19 mouse cellular contexts compared by ENCODE assay signal in genomic region chr17:74508600-74508999, GRCm38 (mm10). TPM values are rescaled to one million over a fixed set of nuclear protein-coding genes. Genes with fewer than 3 reads are reported as not detected.
DNase-seq lines count a peak whose midpoint lies in the region; ATAC-seq and TF ChIP-seq lines count a peak whose summit lies in the region.
"Had no signal": no experiment of that assay in that cellular context is flagged by ENCODE, and none has a peak within 500 bp of the region (broad histone marks: within the 10 kb centered on the region; RNA-seq: fewer than 3 reads in every experiment).

No protein-coding gene starts in this region.

- dilution Hi-C loops in CH12.LX (cut with MboI; ENCODE audit: extremely low pct_ligation_motif_present, extremely low pct_unique_long_range_greater_than_20kb, low sequenced_read_pairs): no loop called here

- no peaks in the 10 kb centered on the region for H3K36me3 ChIP-seq in liver, embryonic 16.5 days (ENCODE audit: control insufficient read depth, insufficient read depth)
- no peaks in the 10 kb centered on the region for H3K36me3 ChIP-seq in CH12.LX (replicated peaks in 1 of 2; ENCODE audit: control insufficient read depth in 1 of 2, insufficient read depth in 1 of 2, low read length in 1 of 2)
- H3K36me3 ChIP-seq in heart, embryonic 11.5 days (ENCODE audit: control insufficient read depth, insufficient read depth, low read length): no peaks in the 10 kb centered on the region
- H3K36me3 ChIP-seq in forebrain, embryonic 11.5 days (ENCODE audit: control insufficient read depth, insufficient read depth, low read length): no peaks in the 10 kb centered on the region
- H3K36me3 ChIP-seq: forebrain, embryonic 10.5 days had no signal

- H3K9me3 ChIP-seq in liver, embryonic 16.5 days (replicated peaks; ENCODE audit: control insufficient read depth, low read length): no peaks in the 10 kb centered on the region
- no peaks in the 10 kb centered on the region for H3K9me3 ChIP-seq in CH12.LX (replicated peaks; ENCODE audit: low read length)
- no peaks in the 10 kb centered on the region for H3K9me3 ChIP-seq in heart, embryonic 11.5 days (replicated peaks; ENCODE audit: control insufficient read depth, low read length)
- no peaks in the 10 kb centered on the region for H3K9me3 ChIP-seq in forebrain, embryonic 11.5 days (ENCODE audit: control insufficient read depth, low read length)
- H3K9me3 ChIP-seq: forebrain, embryonic 10.5 days had no signal

- TF ChIP-seq EP300 in CH12.LX (IDR thresholded peaks at IDR 0.05; ENCODE audit: low read length): no peak

- no peak overlapping the region for H3K4me3 ChIP-seq in liver, embryonic 16.5 days (ENCODE audit: low read depth, low read length)
- peak overlapping the region in 1 of 3 experiments; percentile 12 for H3K4me3 ChIP-seq in CH12.LX (replicated peaks in 1 of 3; ENCODE audit: low read depth in 2 of 3, low read length in 2 of 3, poor library complexity in 1 of 3)
- H3K4me3 ChIP-seq in cortical plate, adult 2 months (ENCODE audit: insufficient read depth, low read length): no peak overlapping the region
- no peak overlapping the region for H3K4me3 ChIP-seq in heart, embryonic 11.5 days (ENCODE audit: low read depth, low read length)
- H3K4me3 ChIP-seq in forebrain, embryonic 11.5 days (ENCODE audit: low read depth, low read length): no peak overlapping the region
- H3K4me3 ChIP-seq: forebrain, embryonic 10.5 days; heart, adult 2 months; megakaryocyte, embryonic 14.5 days had no signal

- in situ Hi-C loops in CH12.LX (cut with MboI; ENCODE audit: low pct_ligation_motif_present, low pct_unique_long_range_greater_than_20kb, low sequenced_read_pairs): no loop called here

- TF ChIP-seq POLR2A in CH12.LX (IDR thresholded peaks at IDR 0.05; ENCODE audit: low read depth, low read length): peak; percentile 83
- TF ChIP-seq POLR2A in cortical plate, adult 2 months (IDR thresholded peaks at IDR 0.05; ENCODE audit: extremely low read depth, insufficient read depth, low read length): no peak

- H3K27ac ChIP-seq in liver, embryonic 16.5 days (ENCODE audit: low read length): no peak overlapping the region
- no peak overlapping the region for H3K27ac ChIP-seq in CH12.LX (ENCODE audit: insufficient read depth, low read depth)
- 0 out of 2 replicates have a peak overlapping the region, but pooled peaks have one; percentile 52 for H3K27ac ChIP-seq in cortical plate, adult 2 months (ENCODE audit: insufficient read depth, low read length)
- H3K27ac ChIP-seq in heart, embryonic 11.5 days (ENCODE audit: low read depth, low read length): no peak overlapping the region
- H3K27ac ChIP-seq in forebrain, embryonic 11.5 days (ENCODE audit: low read depth, low read length): no peak overlapping the region
- H3K27ac ChIP-seq: forebrain, embryonic 10.5 days had no signal

- no peak overlapping the region for H3K4me2 ChIP-seq in liver, embryonic 16.5 days (ENCODE audit: low read depth, low read length)
- peak overlapping the region; percentile 24 for H3K4me2 ChIP-seq in CH12.LX (ENCODE audit: insufficient read depth, low read depth, poor library complexity, severe bottlenecking)
- H3K4me2 ChIP-seq in heart, embryonic 11.5 days: no peak overlapping the region
- H3K4me2 ChIP-seq in forebrain, embryonic 11.5 days (ENCODE audit: low read depth, low read length, severe bottlenecking): no peak overlapping the region

- no peaks in the 10 kb centered on the region for H3K4me1 ChIP-seq in liver, embryonic 16.5 days (ENCODE audit: control insufficient read depth, low read depth, low read length)
- peaks cover 0 to 10% of the 10 kb centered on the region in 2 experiments; a peak in 2 of 4 replicates for H3K4me1 ChIP-seq in CH12.LX (ENCODE audit: control insufficient read depth in 1 of 2, insufficient read depth in 2 of 2)
- peaks cover 2% of the 10 kb centered on the region for H3K4me1 ChIP-seq in cortical plate, adult 2 months (ENCODE audit: control insufficient read depth, insufficient read depth, low read length)
- H3K4me1 ChIP-seq in heart, embryonic 11.5 days (ENCODE audit: control insufficient read depth, insufficient read depth, low read length): no peaks in the 10 kb centered on the region
- no peaks in the 10 kb centered on the region for H3K4me1 ChIP-seq in forebrain, embryonic 11.5 days (replicated peaks; ENCODE audit: control insufficient read depth, insufficient read depth, low read length)
- H3K4me1 ChIP-seq: forebrain, embryonic 10.5 days had no signal

- DNase-seq in liver (no peak), CH12.LX (ENCODE audit: extremely low read depth) (peak; percentile 58)
- no peak for DNase-seq in forebrain, embryonic 11.5 days (ENCODE audit: low spot score)
- DNase-seq: cerebellum, adult 18-20 months; cerebellum, postnatal 25 days; gastrocnemius, postnatal 10 days; heart, adult 2 months; kidney, adult 2 months; kidney, postnatal 10 days; left cerebral cortex, postnatal 4 days; retina, postnatal 1 day; thymus, postnatal 25 days had no signal

- 34% methylated on average over 3 of the region's 3 CpGs for WGBS in liver, embryonic 16.5 days (ENCODE audit: insufficient replicate concordance)
- 85% methylated on average over 3 of the region's 3 CpGs for WGBS in heart, embryonic 11.5 days (ENCODE audit: insufficient replicate concordance)
- 97% methylated on average over 3 of the region's 3 CpGs for WGBS in forebrain, embryonic 11.5 days

- H3K9ac ChIP-seq in liver, embryonic 16.5 days (ENCODE audit: low read depth, low read length): no peak overlapping the region
- H3K9ac ChIP-seq in CH12.LX (ENCODE audit: insufficient read depth, low read depth): peak overlapping the region; percentile 9; the same call in 1 of the 2 replicates
- no peak overlapping the region for H3K9ac ChIP-seq in heart, embryonic 11.5 days (ENCODE audit: low read depth, low read length)
- no peak overlapping the region for H3K9ac ChIP-seq in forebrain, embryonic 11.5 days (ENCODE audit: low read length)

- no peaks in the 10 kb centered on the region for H3K27me3 ChIP-seq in liver, embryonic 16.5 days (ENCODE audit: control insufficient read depth, insufficient read depth, low read depth, low read length)
- no peaks in the 10 kb centered on the region for H3K27me3 ChIP-seq in CH12.LX (replicated peaks)
- no peaks in the 10 kb centered on the region for H3K27me3 ChIP-seq in heart, embryonic 11.5 days (ENCODE audit: control insufficient read depth, insufficient read depth, low read length)
- H3K27me3 ChIP-seq in forebrain, embryonic 11.5 days (ENCODE audit: control insufficient read depth, insufficient read depth, low read length): no peaks in the 10 kb centered on the region
- H3K27me3 ChIP-seq: megakaryocyte, embryonic 14.5 days had no signal

- 0 out of 2 replicates have a peak, but pooled peaks have one; percentile 30 for ATAC-seq in liver, embryonic 16.5 days (ENCODE audit: low read depth)
- ATAC-seq in neutrophil, adult 5-6 weeks (ENCODE audit: extremely low read depth, insufficient number of reproducible peaks, low FRiP score, poor library complexity, severe bottlenecking): 0 out of 2 replicates have a peak, but pooled peaks have one; percentile 19
- ATAC-seq in heart, embryonic 11.5 days (replicated peaks; ENCODE audit: insufficient number of reproducible peaks, low FRiP score, low TSS enrichment): no peak
- ATAC-seq in forebrain, embryonic 11.5 days (replicated peaks; ENCODE audit: low FRiP score): no peak
- ATAC-seq: inflammation-experienced regulatory T-cells, adult 6 months had no signal

- no peak for TF ChIP-seq CTCF in CH12.LX (conservative IDR thresholded peaks at IDR 0.05 in 1 of 2, IDR thresholded peaks at IDR 0.05 in 1 of 2; ENCODE audit: low read depth in 2 of 2, low read length in 2 of 2)
- TF ChIP-seq CTCF in cortical plate, adult 2 months (IDR thresholded peaks at IDR 0.05; ENCODE audit: extremely low read depth, insufficient read depth, low read length): no peak

- TF ChIP-seq RAD21 in CH12.LX (IDR thresholded peaks at IDR 0.05; ENCODE audit: low read depth, low read length): no peak

- no peaks in the 10 kb centered on the region for H3K79me2 ChIP-seq in CH12.LX (replicated peaks; ENCODE audit: control insufficient read depth, extremely low read depth, insufficient read depth, poor library complexity, severe bottlenecking)

TF ChIP-seq in CH12.LX, 34 proteins besides CTCF, POLR2A, EP300 and RAD21 (continues in another document):
- TF ChIP-seq ELF1 (IDR thresholded peaks at IDR 0.05; ENCODE audit: low read depth, low read length) (0 out of 2 replicates have a peak, but pooled peaks have one; percentile 25), IRF4 (IDR thresholded peaks at IDR 0.05; ENCODE audit: low read depth, low read length) (no peak), TBP (conservative IDR thresholded peaks at IDR 0.05; ENCODE audit: low read depth, low read length) (peak; percentile 92)

RNA-seq across cellular contexts. Expression of gene Yipf4, which starts 19.3 kb away (rescaled TPM):
- polyA plus RNA-seq in liver, embryonic 16.5 days (2015; fragmentation: Nextera tagmentation; extraction: Ambion mirVana): 72.0 and 72.5 TPM in 2 replicates
- total RNA-seq in CH12.LX (2012; rRNA removed) (28.9 and 32.9 TPM in 2 replicates), CH12.LX (2014; rRNA removed) (77.7 and 81.3 TPM in 2 replicates)
- polyA plus RNA-seq in CH12.LX (2012; ENCODE audit: insufficient read length, low read depth): 41.6 and 42.8 TPM in 2 replicates
- 38.8 and 46.7 TPM in 2 replicates for polyA plus RNA-seq in cortical plate, adult 2 months (2012; rRNA removed)
- total RNA-seq in neutrophil, adult 5-6 weeks (2017): 66.0 and 73.4 TPM in 2 replicates
- 43.2 and 52.2 TPM in 2 replicates for polyA plus RNA-seq in heart, embryonic 11.5 days (2014; fragmentation: Nextera tagmentation; extraction: Ambion mirVana)
- polyA plus RNA-seq in forebrain, embryonic 11.5 days (2014; fragmentation: Nextera tagmentation; extraction: Ambion mirVana): 43.9 and 51.8 TPM in 2 replicates

RNA-seq across cellular contexts. Expression of gene Birc6, which starts 19.5 kb away (rescaled TPM):
- polyA plus RNA-seq in liver, embryonic 16.5 days (2015; fragmentation: Nextera tagmentation; extraction: Ambion mirVana): 24.4 and 28.5 TPM in 2 replicates
- total RNA-seq in CH12.LX (2012; rRNA removed): 57.2 and 65.6 TPM in 2 replicates
- 45.3 and 55.5 TPM in 2 replicates for total RNA-seq in CH12.LX (2014; rRNA removed)
- 61.3 and 78.7 TPM in 2 replicates for polyA plus RNA-seq in CH12.LX (2012; ENCODE audit: insufficient read length, low read depth)
- polyA plus RNA-seq in cortical plate, adult 2 months (2012; rRNA removed): 96.1 and 98.6 TPM in 2 replicates
- 231 and 241 TPM in 2 replicates for total RNA-seq in neutrophil, adult 5-6 weeks (2017)
- polyA plus RNA-seq in heart, embryonic 11.5 days (2014; fragmentation: Nextera tagmentation; extraction: Ambion mirVana): 70.4 and 84.8 TPM in 2 replicates
- polyA plus RNA-seq in forebrain, embryonic 11.5 days (2014; fragmentation: Nextera tagmentation; extraction: Ambion mirVana): 79.2 and 94.7 TPM in 2 replicates

RNA-seq across cellular contexts. Expression of gene Nlrc4, which starts 49.7 kb away (rescaled TPM):
- polyA plus RNA-seq in liver, embryonic 16.5 days (2015; fragmentation: Nextera tagmentation; extraction: Ambion mirVana): 0.36 and 0.44 TPM in 2 replicates
- total RNA-seq in CH12.LX (2012; rRNA removed) (1.9 and 2.0 TPM in 2 replicates), CH12.LX (2014; rRNA removed) (3.3 and 4.3 TPM in 2 replicates)
- polyA plus RNA-seq in CH12.LX (2012; ENCODE audit: insufficient read length, low read depth): 5.9 and 6.0 TPM in 2 replicates
- 0.23 and 0.25 TPM in 2 replicates for polyA plus RNA-seq in cortical plate, adult 2 months (2012; rRNA removed)
- 14.4 and 15.6 TPM in 2 replicates for total RNA-seq in neutrophil, adult 5-6 weeks (2017)
- polyA plus RNA-seq in heart, embryonic 11.5 days (2014; fragmentation: Nextera tagmentation; extraction: Ambion mirVana): 0.17 TPM in 2 replicates
- 0.19 and 0.20 TPM in 2 replicates for polyA plus RNA-seq in forebrain, embryonic 11.5 days (2014; fragmentation: Nextera tagmentation; extraction: Ambion mirVana)

Comparison
In these comparisons a context has a peak if more than half of its experiments do, and no peak if none do; other contexts are left out.
1. ATAC-seq: peak in liver, embryonic 16.5 days (single experiment) and neutrophil, adult 5-6 weeks (single experiment); none in heart, embryonic 11.5 days (single experiment) and forebrain, embryonic 11.5 days (single experiment).